Mouse (Mus musculus) lung, postnatal 0 days (tissue): ENCODE results near the gene Ttc34.

Source experiments
- CTCF ChIP-seq: IDR thresholded peaks from 2 replicates; pipeline ENCODE4 v1.5.1; 2016; ENCODE audit warnings: antibody characterized with exemption, mild to moderate bottlenecking
- EP300 ChIP-seq: IDR thresholded peaks from 2 replicates; pipeline ENCODE4 v1.6.1; 2016; ENCODE audit warnings: antibody characterized with exemption, mild to moderate bottlenecking, control low read depth

GRCm38 (mm10) chr4:154890887-154891286, 53.6 kb downstream of the Ttc34 start:
- TF ChIP-seq CTCF: no peak
- no peak for TF ChIP-seq EP300
